Mouse (Mus musculus) thymus, adult 2 months (tissue): ENCODE data around the gene Pcdh8. TPM values are rescaled to one million over a fixed set of nuclear protein-coding genes. Genes with fewer than 3 reads are reported as not detected.

Experiments used
- DNase-seq: peaks from one replicate; pipeline ENCODE4 v3.0.0; 2021
- H3K27ac ChIP-seq: fragments of 200-500 bp; 2 replicates; pipeline ENCODE4 v1.5.1; 2012; ENCODE audit warnings: low read length, control low read depth; ENCODE audit not compliant: control insufficient read depth, insufficient read depth
- H3K27me3 ChIP-seq: fragments of 200-500 bp; 2 replicates; pipeline ENCODE4 v1.6.1; 2012; ENCODE audit warnings: mild to moderate bottlenecking, low read length, moderate library complexity, mixed read lengths; ENCODE audit not compliant: control insufficient read depth, insufficient read depth
- H3K36me3 ChIP-seq: fragments of 200-500 bp; 2 replicates; pipeline ENCODE4 v1.6.1; 2012; ENCODE audit warnings: mild to moderate bottlenecking, low read length, moderate library complexity; ENCODE audit not compliant: control insufficient read depth, insufficient read depth
- H3K4me1 ChIP-seq: fragments of 200-500 bp; replicated peaks from 2 replicates; pipeline ENCODE4 v1.6.1; 2012; ENCODE audit warnings: low read length; ENCODE audit not compliant: control insufficient read depth, insufficient read depth
- H3K4me3 ChIP-seq: fragments of 200-500 bp; 2 replicates; pipeline ENCODE4 v1.5.1; 2012; ENCODE audit warnings: mild to moderate bottlenecking, low read length, control low read depth, moderate library complexity; ENCODE audit not compliant: control insufficient read depth, insufficient read depth
- CTCF ChIP-seq: fragments of 200-500 bp; IDR thresholded peaks from 2 replicates; pipeline ENCODE4 v1.5.1; 2012; ENCODE audit warnings: mild to moderate bottlenecking, control low read depth, low read length, moderate library complexity, borderline replicate concordance; ENCODE audit not compliant: control insufficient read depth, poor library complexity, insufficient read depth; ENCODE audit errors: extremely low read depth
- POLR2A ChIP-seq: fragments of 200-500 bp; IDR thresholded peaks from 2 replicates; pipeline ENCODE4 v1.6.1; 2012; ENCODE audit warnings: mild to moderate bottlenecking, low read length, control low read depth, moderate library complexity; ENCODE audit not compliant: control insufficient read depth, poor library complexity, insufficient read depth; ENCODE audit errors: extremely low read depth
- WGBS: fragments of 180-500 bp; shearing (Covaris S2); methylation state at CpG from one replicate; pipeline ENCODE4 v1.1.7; 2018; 5-methylcytosine and 5-hydroxymethylcytosine counted together
- polyA plus RNA-seq: library from polyadenylated mRNA; depleted of rRNA; stranded (reverse); fragments of >200 nt; gene quantifications from 2 replicates; pipeline ENCODE4 v1.2.3, GENCODE M21; 2012; rRNA removed

Pcdh8 gene
- polyA plus RNA-seq, 1 experiment, result 0.39 TPM

GRCm38 (mm10) chr14:79736781-79737180 lies 34.3 kb downstream of the Pcdh8 start:
- H3K36me3 ChIP-seq, result no peaks in the 10 kb centered on the region
- H3K27ac ChIP-seq, result no peak overlapping the region
- no peaks in the 10 kb centered on the region for H3K4me1 ChIP-seq
- no peak for TF ChIP-seq CTCF
- no peak for TF ChIP-seq POLR2A
- 83% methylated on average over 6 of the region's 6 CpGs for WGBS
- no peak for DNase-seq
- no peaks in the 10 kb centered on the region for H3K27me3 ChIP-seq
- no peak overlapping the region for H3K4me3 ChIP-seq

GRCm38 (mm10) chr14:79733501-79733900 lies 37.6 kb downstream of the Pcdh8 start:
- no peak overlapping the region for H3K27ac ChIP-seq
- DNase-seq, result no peak
- H3K4me3 ChIP-seq, result no peak overlapping the region
- TF ChIP-seq POLR2A (no peak), CTCF (no peak)
- 86% methylated on average over 6 of the region's 6 CpGs for WGBS
- no peaks in the 10 kb centered on the region for H3K4me1 ChIP-seq
- H3K36me3 ChIP-seq, result no peaks in the 10 kb centered on the region
- no peaks in the 10 kb centered on the region for H3K27me3 ChIP-seq

- no peak for DNase-seq
- Histone ChIP-seq H3K27ac (no peak overlapping the region), H3K27me3 (no peaks in the 10 kb centered on the region), H3K4me1 (no peaks in the 10 kb centered on the region), H3K36me3 (no peaks in the 10 kb centered on the region), H3K4me3 (no peak overlapping the region)
- 84% methylated on average over 6 of the region's 6 CpGs for WGBS
- TF ChIP-seq CTCF (no peak), POLR2A (no peak)
These were observed 42.3 kb downstream of the Pcdh8 start for GRCm38 (mm10) chr14:79728811-79729210.

GRCm38 (mm10) chr14:79724002-79724681 lies 47.0 kb downstream of the Pcdh8 start:
- H3K4me1 ChIP-seq, result no peaks in the 10 kb centered on the region
- H3K36me3 ChIP-seq, result no peaks in the 10 kb centered on the region
- no peaks in the 10 kb centered on the region for H3K27me3 ChIP-seq
- WGBS, result 92% methylated on average over 18 of the region's 18 CpGs
- H3K4me3 ChIP-seq, result no peak overlapping the region
- TF ChIP-seq CTCF (no peak), POLR2A (no peak)
- DNase-seq, result no peak
- H3K27ac ChIP-seq, result no peak overlapping the region

- no peaks in the 10 kb centered on the region for H3K27me3 ChIP-seq
- H3K4me3 ChIP-seq, result no peak overlapping the region
- no peak for DNase-seq
- H3K27ac ChIP-seq, result no peak overlapping the region
- no peaks in the 10 kb centered on the region for H3K4me1 ChIP-seq
- no peaks in the 10 kb centered on the region for H3K36me3 ChIP-seq
- 82% methylated on average over 7 of the region's 7 CpGs for WGBS
- TF ChIP-seq POLR2A (no peak), CTCF (no peak)
These were observed 48.9 kb downstream of the Pcdh8 start for GRCm38 (mm10) chr14:79722228-79722627.

Other genes starting within 250 kb of the Pcdh8 start
- 6.2 and 10.2 TPM in 2 replicates for gene Sugt1, start 183.6 kb downstream of the Pcdh8 start, polyA plus RNA-seq
- gene Cnmd, start 109.1 kb downstream of the Pcdh8 start, polyA plus RNA-seq, result 1.2 and 1.4 TPM in 2 replicates
- gene Olfm4, start 212.8 kb upstream of the Pcdh8 start, polyA plus RNA-seq, result 1.6 and 2.6 TPM in 2 replicates